Mouse (Mus musculus) neural tube, embryonic 12.5 days (tissue): Measurements from ENCODE around the gene Aldh18a1. TPM values are rescaled to one million over a fixed set of nuclear protein-coding genes. Genes with fewer than 3 reads are reported as not detected.
A peak's percentile ranks its signal among the peaks of the same experiment; 100 is the strongest.
"Not testable (repeated sequence)": the region's sequence is repeated elsewhere in the genome, so short reads cannot be mapped to it uniquely, and the experiment has no call there.

Experiments
- ATAC-seq: fragments of 200-750 bp; cut with Nextera tagmentation; 2 replicates; pipeline ENCODE4 v1.8.0; 2017; ENCODE audit warnings: low read depth, mild to moderate bottlenecking, moderate TSS enrichment, moderate library complexity; ENCODE audit not compliant: low FRiP score
- H3K27ac ChIP-seq: fragments of 300-500 bp; sonication (generic); 2 replicates; pipeline ENCODE4 v1.5.1; 2016
- H3K27me3 ChIP-seq: fragments of 300-500 bp; sonication (generic); replicated peaks from 2 replicates; pipeline ENCODE4 v1.6.1; 2016; ENCODE audit warnings: mild to moderate bottlenecking
- H3K36me3 ChIP-seq: fragments of 300-500 bp; sonication (generic); 2 replicates; pipeline ENCODE4 v1.6.1; 2016; ENCODE audit warnings: mild to moderate bottlenecking
- H3K4me1 ChIP-seq: fragments of 300-500 bp; sonication (generic); 2 replicates; pipeline ENCODE4 v1.6.1; 2016
- H3K4me2 ChIP-seq: fragments of 300-500 bp; sonication (generic); replicated peaks from 2 replicates; pipeline ENCODE4 v1.6.1; 2016; ENCODE audit warnings: mild to moderate bottlenecking
- H3K4me3 ChIP-seq: fragments of 300-500 bp; sonication (generic); 2 replicates; pipeline ENCODE4 v1.5.1; 2016
- H3K9ac ChIP-seq: fragments of 300-500 bp; sonication (generic); 2 replicates; pipeline ENCODE4 v1.6.1; 2016; ENCODE audit warnings: mild to moderate bottlenecking
- H3K9me3 ChIP-seq: fragments of 300-500 bp; sonication (generic); 2 replicates; pipeline ENCODE4 v1.6.1; 2016; ENCODE audit warnings: mild to moderate bottlenecking
- WGBS: fragments of 180-500 bp; shearing (Covaris S2); methylation state at CpG from one replicate; pipeline ENCODE4 v1.1.7; 2016; 5-methylcytosine and 5-hydroxymethylcytosine counted together
- polyA plus RNA-seq: library from polyadenylated mRNA; unstranded; fragments of >200 nt; fragmentation: Nextera tagmentation; extraction: Ambion mirVana; gene quantifications from 2 replicates; pipeline ENCODE4 v1.2.1, GENCODE M21; 2016

Gene Aldh18a1
- polyA plus RNA-seq = 76.2 and 77.5 TPM in 2 replicates

- Histone ChIP-seq H3K9ac (peak within 1 kb of the TSS; percentile 74), H3K27me3 (no peaks in the 10 kb centered on the region), H3K9me3 (no peaks in the 10 kb centered on the region), H3K4me3 (peak within 1 kb of the TSS; percentile 70), H3K36me3 (0 out of 2 replicates have a peak, but pooled peaks cover 12% of the 10 kb centered on the region), H3K27ac (no peak within 1 kb of the TSS), H3K4me1 (peaks cover 13% of the 10 kb centered on the region), H3K4me2 (peak within 1 kb of the TSS; percentile 80)
- WGBS = under 1% methylated on average over 34 of the region's 34 CpGs
- peak; percentile 96 for ATAC-seq
These were observed at the start of gene Aldh18a1 for GRCm38 (mm10) chr19:40588293-40588654. Aldh18a1 (minus strand) TSS chr19:40588463.

GRCm38 (mm10) chr19:40637601-40638000, 49.3 kb upstream of the Aldh18a1 start:
- Histone ChIP-seq H3K4me1 (no peaks in the 10 kb centered on the region), H3K27ac (no peak overlapping the region), H3K9me3 (no peaks in the 10 kb centered on the region), H3K4me3 (no peak overlapping the region), H3K27me3 (no peaks in the 10 kb centered on the region), H3K9ac (no peak overlapping the region), H3K4me2 (no peak overlapping the region), H3K36me3 (no peaks in the 10 kb centered on the region)
- WGBS = 85% methylated on average over 7 of the region's 7 CpGs
- no peak for ATAC-seq

GRCm38 (mm10) chr19:40637091-40637490, 48.8 kb upstream of the Aldh18a1 start:
- Histone ChIP-seq H3K4me1 (no peaks in the 10 kb centered on the region), H3K9me3 (no peaks in the 10 kb centered on the region), H3K27me3 (no peaks in the 10 kb centered on the region), H3K4me3 (no peak overlapping the region), H3K36me3 (no peaks in the 10 kb centered on the region), H3K27ac (no peak overlapping the region), H3K9ac (no peak overlapping the region), H3K4me2 (no peak overlapping the region)
- WGBS = 65% methylated on average over 4 of the region's 4 CpGs
- no peak for ATAC-seq

GRCm38 (mm10) chr19:40633144-40633543, 44.9 kb upstream of the Aldh18a1 start:
- Histone ChIP-seq H3K4me3 (no peak overlapping the region), H3K9me3 (no peaks in the 10 kb centered on the region), H3K9ac (no peak overlapping the region), H3K27me3 (no peaks in the 10 kb centered on the region), H3K4me2 (no peak overlapping the region), H3K27ac (no peak overlapping the region), H3K4me1 (no peaks in the 10 kb centered on the region), H3K36me3 (no peaks in the 10 kb centered on the region)
- WGBS = 74% methylated on average over 1 of the region's 1 CpGs
- no peak for ATAC-seq

GRCm38 (mm10) chr19:40632668-40633067, 44.4 kb upstream of the Aldh18a1 start:
- H3K4me2 ChIP-seq = no peak overlapping the region
- WGBS = 79% methylated on average over 5 of the region's 5 CpGs

GRCm38 (mm10) chr19:40632193-40632592, 43.9 kb upstream of the Aldh18a1 start:
- H3K9ac ChIP-seq = no peak overlapping the region
- no peaks in the 10 kb centered on the region for H3K27me3 ChIP-seq
- H3K4me2 ChIP-seq = no peak overlapping the region
- H3K9me3 ChIP-seq = no peaks in the 10 kb centered on the region
- H3K4me1 ChIP-seq = no peaks in the 10 kb centered on the region
- 89% methylated on average over 3 of the region's 3 CpGs for WGBS
- no peak overlapping the region for H3K27ac ChIP-seq
- H3K4me3 ChIP-seq = no peak overlapping the region
- ATAC-seq = no peak
- H3K36me3 ChIP-seq = no peaks in the 10 kb centered on the region

More at GRCm38 (mm10) chr19:40632668-40633067, 44.4 kb upstream of the Aldh18a1 start:
- no peaks in the 10 kb centered on the region for H3K9me3 ChIP-seq
- H3K4me3 ChIP-seq = no peak overlapping the region
- H3K27me3 ChIP-seq = no peaks in the 10 kb centered on the region
- no peak overlapping the region for H3K9ac ChIP-seq
- ATAC-seq = no peak
- no peaks in the 10 kb centered on the region for H3K36me3 ChIP-seq
- no peak overlapping the region for H3K27ac ChIP-seq
- no peaks in the 10 kb centered on the region for H3K4me1 ChIP-seq

GRCm38 (mm10) chr19:40630606-40631005, 42.3 kb upstream of the Aldh18a1 start:
- Histone ChIP-seq H3K36me3 (no peaks in the 10 kb centered on the region), H3K9ac (no peak overlapping the region), H3K9me3 (no peaks in the 10 kb centered on the region), H3K4me3 (no peak overlapping the region), H3K4me1 (no peaks in the 10 kb centered on the region), H3K27me3 (no peaks in the 10 kb centered on the region), H3K4me2 (no peak overlapping the region), H3K27ac (no peak overlapping the region)
- WGBS = 85% methylated on average over 7 of the region's 7 CpGs
- no peak for ATAC-seq

GRCm38 (mm10) chr19:40630096-40630495, 41.8 kb upstream of the Aldh18a1 start:
- ATAC-seq = no peak
- no peak overlapping the region for H3K27ac ChIP-seq
- no peaks in the 10 kb centered on the region for H3K4me1 ChIP-seq
- H3K27me3 ChIP-seq = no peaks in the 10 kb centered on the region
- H3K9me3 ChIP-seq = no peaks in the 10 kb centered on the region
- no peak overlapping the region for H3K9ac ChIP-seq
- WGBS = 68% methylated on average over 3 of the region's 3 CpGs
- no peak overlapping the region for H3K4me3 ChIP-seq
- no peak overlapping the region for H3K4me2 ChIP-seq
- no peaks in the 10 kb centered on the region for H3K36me3 ChIP-seq

GRCm38 (mm10) chr19:40628950-40629349, 40.7 kb upstream of the Aldh18a1 start:
- Histone ChIP-seq H3K4me1 (no peaks in the 10 kb centered on the region), H3K4me2 (no peak overlapping the region), H3K36me3 (no peaks in the 10 kb centered on the region), H3K9ac (no peak overlapping the region), H3K27ac (no peak overlapping the region), H3K9me3 (no peaks in the 10 kb centered on the region), H3K27me3 (no peaks in the 10 kb centered on the region), H3K4me3 (no peak overlapping the region)
- no peak for ATAC-seq

- Histone ChIP-seq H3K27me3 (no peaks in the 10 kb centered on the region), H3K4me2 (no peak overlapping the region), H3K9ac (no peak overlapping the region), H3K4me3 (no peak overlapping the region), H3K9me3 (no peaks in the 10 kb centered on the region), H3K36me3 (no peaks in the 10 kb centered on the region), H3K27ac (no peak overlapping the region), H3K4me1 (no peaks in the 10 kb centered on the region)
- ATAC-seq = no peak
- WGBS = 59% methylated on average over 12 of the region's 12 CpGs
These were observed 37.7 kb upstream of the Aldh18a1 start for GRCm38 (mm10) chr19:40625935-40626334.

- H3K9ac ChIP-seq, H3K27ac ChIP-seq, ATAC-seq, H3K9me3 ChIP-seq, H3K4me3 ChIP-seq, H3K36me3 ChIP-seq, H3K4me1 ChIP-seq, H3K4me2 ChIP-seq, H3K27me3 ChIP-seq: not testable (repeated sequence)
- WGBS = 55% methylated on average over 11 of the region's 26 CpGs
These were observed 33.4 kb upstream of the Aldh18a1 start for GRCm38 (mm10) chr19:40621616-40622015.

- WGBS = 86% methylated on average over 7 of the region's 7 CpGs
- H3K4me1 ChIP-seq = peaks cover 6% of the 10 kb centered on the region; the same call in 1 of the 2 replicates
- no peak overlapping the region for H3K9ac ChIP-seq
- H3K4me2 ChIP-seq = no peak overlapping the region
- H3K9me3 ChIP-seq = no peaks in the 10 kb centered on the region
- H3K27ac ChIP-seq = no peak overlapping the region
- H3K27me3 ChIP-seq = no peaks in the 10 kb centered on the region
- no peaks in the 10 kb centered on the region for H3K36me3 ChIP-seq
- ATAC-seq = no peak
- no peak overlapping the region for H3K4me3 ChIP-seq
These were observed 27.8 kb upstream of the Aldh18a1 start for GRCm38 (mm10) chr19:40616021-40616420.

GRCm38 (mm10) chr19:40614811-40615210, 26.5 kb upstream of the Aldh18a1 start:
- peaks cover 7% of the 10 kb centered on the region; the same call in 1 of the 2 replicates for H3K4me1 ChIP-seq
- H3K4me2 ChIP-seq = no peak overlapping the region
- no peak overlapping the region for H3K27ac ChIP-seq
- H3K9me3 ChIP-seq = no peaks in the 10 kb centered on the region
- WGBS = 86% methylated on average over 7 of the region's 7 CpGs
- no peaks in the 10 kb centered on the region for H3K36me3 ChIP-seq
- no peaks in the 10 kb centered on the region for H3K27me3 ChIP-seq
- no peak overlapping the region for H3K4me3 ChIP-seq
- no peak overlapping the region for H3K9ac ChIP-seq
- ATAC-seq = no peak
